Mouse (Mus musculus): ENCODE results near the gene Gm4131. TPM values are rescaled to one million over a fixed set of nuclear protein-coding genes. Genes with fewer than 3 reads are reported as not detected.
"Not testable (repeated sequence)": the region's sequence is repeated elsewhere in the genome, so short reads cannot be mapped to it uniquely, and the experiment has no call there.

Gm4131 gene
- not detected in 2 replicates for polyA plus RNA-seq (2014; fragmentation: Nextera tagmentation; extraction: Ambion mirVana)

DNA sequence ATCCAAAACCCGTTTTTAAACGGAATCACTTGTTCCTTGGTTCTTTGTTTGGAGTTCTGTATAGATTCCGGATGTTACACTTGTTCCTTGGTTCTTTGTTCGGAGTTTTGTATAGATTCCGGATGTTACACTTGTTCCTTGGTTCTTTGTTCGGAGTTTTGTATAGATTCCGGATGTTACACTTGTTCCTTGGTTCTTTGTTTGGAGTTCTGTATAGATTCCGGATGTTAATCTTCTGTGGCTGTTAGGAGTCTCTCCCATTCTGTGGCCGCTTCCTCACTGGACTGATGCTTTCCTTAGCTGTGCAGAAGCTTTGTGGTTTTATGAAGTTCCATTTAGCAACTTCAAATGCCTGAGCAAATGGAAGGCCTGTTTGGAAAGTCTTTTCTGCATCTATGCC lies at the start of gene Gm4131:
Gm4131 (minus strand) TSS at position 101 of the 400 bp plus-strand sequence.
- DNase-seq (ENCODE audit: low spot score); H3K4me2 ChIP-seq (ENCODE audit: low read depth, severe bottlenecking); H3K9ac ChIP-seq (ENCODE audit: low read length); H3K27me3 ChIP-seq (ENCODE audit: control insufficient read depth, insufficient read depth, low read length); H3K9me3 ChIP-seq (ENCODE audit: control insufficient read depth, low read length); H3K4me3 ChIP-seq (ENCODE audit: low read depth, low read length); ATAC-seq (ENCODE audit: insufficient number of reproducible peaks, low FRiP score, low TSS enrichment, low read depth); H3K27ac ChIP-seq (replicated peaks; ENCODE audit: low read depth, low read length); H3K36me3 ChIP-seq (ENCODE audit: control insufficient read depth, insufficient read depth, low read length); H3K4me1 ChIP-seq (ENCODE audit: control insufficient read depth, insufficient read depth, low read length): not testable (repeated sequence)
- WGBS, result 89% methylated on average over 9 of the region's 9 CpGs

DNA sequence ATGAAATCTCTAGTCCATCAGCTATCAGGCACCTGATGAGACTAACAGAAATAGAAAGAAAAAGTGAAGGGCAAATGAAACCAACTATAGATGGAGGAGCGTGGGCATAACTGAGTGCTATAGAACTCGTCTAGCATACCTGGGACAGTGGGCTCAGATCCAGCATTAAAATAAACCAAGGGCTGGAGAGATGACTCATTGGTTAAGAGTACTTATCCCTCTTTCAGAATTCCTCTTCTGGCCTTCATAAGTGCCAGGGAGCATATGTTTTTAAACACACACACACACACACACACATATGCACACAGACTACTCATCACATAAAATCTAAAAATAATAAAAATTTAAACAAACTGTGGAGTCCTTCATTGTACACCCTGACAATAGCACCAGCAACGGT lies 43.2 kb upstream of the Gm4131 start:
- Histone ChIP-seq H3K4me1 (ENCODE audit: control insufficient read depth, insufficient read depth, low read length) (no peaks in the 10 kb centered on the region), H3K4me3 (ENCODE audit: low read depth, low read length) (no peak overlapping the region), H3K9me3 (ENCODE audit: control insufficient read depth, low read length) (no peaks in the 10 kb centered on the region), H3K27ac (replicated peaks; ENCODE audit: low read depth, low read length) (no peak overlapping the region), H3K9ac (ENCODE audit: low read length) (no peak overlapping the region), H3K4me2 (ENCODE audit: low read depth, severe bottlenecking) (no peak overlapping the region), H3K36me3 (ENCODE audit: control insufficient read depth, insufficient read depth, low read length) (no peaks in the 10 kb centered on the region), H3K27me3 (ENCODE audit: control insufficient read depth, insufficient read depth, low read length) (no peaks in the 10 kb centered on the region)
- ATAC-seq (ENCODE audit: insufficient number of reproducible peaks, low FRiP score, low TSS enrichment, low read depth) (no peak), DNase-seq (ENCODE audit: low spot score) (no peak)
- WGBS, result 87% methylated on average over 3 of the region's 3 CpGs

DNA sequence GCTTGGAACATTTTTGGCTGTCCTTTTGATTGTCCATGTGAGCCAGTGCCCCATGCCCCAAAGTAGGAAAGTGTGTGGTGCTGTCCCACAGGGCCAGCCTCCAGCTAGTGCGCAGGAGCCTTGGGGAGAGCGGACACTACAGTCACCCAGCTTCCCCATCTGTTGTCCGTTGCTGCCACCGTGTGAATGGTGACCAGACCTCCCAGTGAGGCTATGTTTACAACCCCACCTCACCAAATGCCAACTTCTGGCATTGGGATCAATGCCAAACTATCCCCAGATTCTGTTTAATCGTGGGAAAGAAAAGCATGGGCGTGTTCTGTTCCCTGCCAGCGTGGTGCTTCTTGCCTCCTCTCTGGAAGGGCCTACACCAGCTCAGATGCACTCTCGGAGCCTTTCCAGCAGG lies 41.1 kb upstream of the Gm4131 start:
- no peak overlapping the region for H3K9ac ChIP-seq (ENCODE audit: low read length)
- no peak overlapping the region for H3K4me2 ChIP-seq (ENCODE audit: low read depth, severe bottlenecking)
- ATAC-seq (ENCODE audit: insufficient number of reproducible peaks, low FRiP score, low TSS enrichment, low read depth), result no peak
- no peak overlapping the region for H3K4me3 ChIP-seq (ENCODE audit: low read depth, low read length)
- H3K27me3 ChIP-seq (ENCODE audit: control insufficient read depth, insufficient read depth, low read length), result no peaks in the 10 kb centered on the region
- no peak overlapping the region for H3K27ac ChIP-seq (replicated peaks; ENCODE audit: low read depth, low read length)
- no peak for DNase-seq (ENCODE audit: low spot score)
- H3K36me3 ChIP-seq (ENCODE audit: control insufficient read depth, insufficient read depth, low read length), result no peaks in the 10 kb centered on the region
- H3K9me3 ChIP-seq (ENCODE audit: control insufficient read depth, low read length), result no peaks in the 10 kb centered on the region
- H3K4me1 ChIP-seq (ENCODE audit: control insufficient read depth, insufficient read depth, low read length), result no peaks in the 10 kb centered on the region
- 75% methylated on average over 8 of the region's 8 CpGs for WGBS

DNA sequence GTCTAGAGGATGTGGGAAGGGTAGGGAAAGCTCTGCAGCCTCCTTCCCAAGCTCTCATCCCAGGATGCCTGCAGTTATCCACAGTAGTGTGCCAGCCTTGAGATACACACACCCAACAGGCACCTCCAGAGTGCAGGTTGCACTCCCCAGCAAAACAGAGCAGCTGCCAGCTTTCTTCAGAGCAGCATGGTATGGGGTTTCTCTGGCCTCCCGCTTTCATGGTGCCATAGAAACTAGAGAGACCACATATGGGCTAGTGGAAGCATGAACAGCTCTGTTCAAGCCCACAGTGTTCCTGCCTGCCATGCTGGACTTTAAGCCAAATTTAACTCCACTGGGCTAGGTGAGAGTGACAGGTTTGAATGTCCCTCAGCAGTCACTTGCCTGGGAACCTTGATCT lies 36.1 kb upstream of the Gm4131 start:
- no peak overlapping the region for H3K4me2 ChIP-seq (ENCODE audit: low read depth, severe bottlenecking)
- H3K27ac ChIP-seq (replicated peaks; ENCODE audit: low read depth, low read length), result no peak overlapping the region
- ATAC-seq (ENCODE audit: insufficient number of reproducible peaks, low FRiP score, low TSS enrichment, low read depth), result no peak
- H3K9me3 ChIP-seq (ENCODE audit: control insufficient read depth, low read length), result no peaks in the 10 kb centered on the region
- WGBS, result 79% methylated on average over 1 of the region's 1 CpGs
- H3K4me1 ChIP-seq (ENCODE audit: control insufficient read depth, insufficient read depth, low read length), result peaks cover 5% of the 10 kb centered on the region; the same call in 1 of the 2 replicates
- H3K27me3 ChIP-seq (ENCODE audit: control insufficient read depth, insufficient read depth, low read length), result no peaks in the 10 kb centered on the region
- H3K36me3 ChIP-seq (ENCODE audit: control insufficient read depth, insufficient read depth, low read length), result no peaks in the 10 kb centered on the region
- no peak overlapping the region for H3K9ac ChIP-seq (ENCODE audit: low read length)
- H3K4me3 ChIP-seq (ENCODE audit: low read depth, low read length), result no peak overlapping the region
- DNase-seq (ENCODE audit: low spot score), result no peak

DNA sequence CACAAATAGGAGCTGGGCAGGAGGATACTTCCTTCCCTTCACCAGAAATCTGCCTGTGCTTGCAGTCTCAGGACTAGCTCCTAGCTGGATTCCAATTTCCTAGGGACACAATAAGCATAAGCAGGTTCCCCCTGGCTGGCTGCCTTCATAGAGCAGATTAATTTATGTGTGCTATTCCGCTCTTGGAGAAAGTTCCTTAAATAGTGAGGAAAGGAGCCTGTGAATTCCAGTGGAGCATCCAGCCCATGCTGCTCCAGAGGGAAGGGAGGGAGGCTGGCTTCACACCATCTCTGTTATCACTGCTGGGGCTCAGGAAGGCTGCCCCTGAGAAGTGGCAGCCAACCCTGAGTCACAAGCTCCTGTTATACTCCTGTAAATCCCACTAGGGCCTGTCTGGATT lies 35.5 kb upstream of the Gm4131 start:
- Histone ChIP-seq H3K36me3 (ENCODE audit: control insufficient read depth, insufficient read depth, low read length) (no peaks in the 10 kb centered on the region), H3K9me3 (ENCODE audit: control insufficient read depth, low read length) (no peaks in the 10 kb centered on the region), H3K9ac (ENCODE audit: low read length) (no peak overlapping the region), H3K4me3 (ENCODE audit: low read depth, low read length) (no peak overlapping the region), H3K27ac (replicated peaks; ENCODE audit: low read depth, low read length) (no peak overlapping the region), H3K4me2 (ENCODE audit: low read depth, severe bottlenecking) (no peak overlapping the region), H3K27me3 (ENCODE audit: control insufficient read depth, insufficient read depth, low read length) (no peaks in the 10 kb centered on the region), H3K4me1 (ENCODE audit: control insufficient read depth, insufficient read depth, low read length) (peaks cover 5% of the 10 kb centered on the region; the same call in 1 of the 2 replicates)
- ATAC-seq (ENCODE audit: insufficient number of reproducible peaks, low FRiP score, low TSS enrichment, low read depth) (no peak), DNase-seq (ENCODE audit: low spot score) (no peak)
- 74% methylated on average over 1 of the region's 1 CpGs for WGBS

DNA sequence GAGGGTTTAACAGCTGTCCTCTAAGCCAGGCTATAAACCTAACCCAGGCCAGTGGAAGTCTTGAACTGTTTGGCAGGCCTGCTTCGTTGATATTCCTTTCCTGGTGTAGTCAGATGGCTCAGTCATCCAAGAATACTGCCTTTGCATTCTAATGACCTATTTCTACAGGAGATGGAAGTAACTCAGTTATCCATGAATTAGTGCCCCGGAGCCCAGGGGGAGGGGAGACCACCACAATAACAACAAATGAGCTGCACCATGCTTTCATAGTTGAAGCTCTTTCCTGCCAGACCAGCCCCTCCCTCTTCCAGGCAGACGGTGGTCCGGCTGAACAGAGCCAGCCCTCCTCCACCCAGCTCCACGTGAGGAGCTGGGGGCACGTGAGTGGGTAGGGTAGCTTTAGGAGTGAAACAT lies 33.4 kb upstream of the Gm4131 start:
- no peak overlapping the region for H3K9ac ChIP-seq (ENCODE audit: low read length)
- peaks cover 5% of the 10 kb centered on the region; the same call in 1 of the 2 replicates for H3K4me1 ChIP-seq (ENCODE audit: control insufficient read depth, insufficient read depth, low read length)
- no peak overlapping the region for H3K4me2 ChIP-seq (ENCODE audit: low read depth, severe bottlenecking)
- H3K9me3 ChIP-seq (ENCODE audit: control insufficient read depth, low read length), result no peaks in the 10 kb centered on the region
- ATAC-seq (ENCODE audit: insufficient number of reproducible peaks, low FRiP score, low TSS enrichment, low read depth) (no peak), DNase-seq (ENCODE audit: low spot score) (no peak)
- WGBS, result 56% methylated on average over 6 of the region's 6 CpGs
- H3K4me3 ChIP-seq (ENCODE audit: low read depth, low read length), result no peak overlapping the region
- H3K27ac ChIP-seq (replicated peaks; ENCODE audit: low read depth, low read length), result no peak overlapping the region
- no peaks in the 10 kb centered on the region for H3K36me3 ChIP-seq (ENCODE audit: control insufficient read depth, insufficient read depth, low read length)
- H3K27me3 ChIP-seq (ENCODE audit: control insufficient read depth, insufficient read depth, low read length), result no peaks in the 10 kb centered on the region

DNA sequence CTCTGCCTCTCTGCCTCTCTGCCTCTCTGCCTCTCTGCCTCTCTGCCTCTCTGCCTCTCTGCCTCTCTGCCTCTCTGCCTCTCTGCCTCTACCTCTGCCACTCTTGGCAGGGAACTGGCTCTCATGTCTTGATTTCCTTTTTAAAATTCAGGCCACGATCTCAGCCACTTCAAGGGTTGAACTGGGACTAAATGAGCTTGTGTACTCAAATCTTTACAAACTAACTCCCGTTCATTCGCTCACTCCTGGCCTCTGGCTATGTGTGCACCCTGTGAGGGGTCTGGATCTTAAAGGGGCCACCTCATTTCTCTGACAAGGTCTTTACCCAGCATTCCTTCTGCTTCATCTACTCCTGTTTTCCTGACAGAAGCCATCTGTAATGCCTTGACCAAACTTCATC lies 18.6 kb upstream of the Gm4131 start:
- Histone ChIP-seq H3K9ac (ENCODE audit: low read length) (no peak overlapping the region), H3K27me3 (ENCODE audit: control insufficient read depth, insufficient read depth, low read length) (no peaks in the 10 kb centered on the region; the same call in 1 of the 2 replicates), H3K9me3 (ENCODE audit: control insufficient read depth, low read length) (no peaks in the 10 kb centered on the region), H3K27ac (replicated peaks; ENCODE audit: low read depth, low read length) (no peak overlapping the region), H3K4me1 (ENCODE audit: control insufficient read depth, insufficient read depth, low read length) (peaks cover 18% of the 10 kb centered on the region; the same call in 1 of the 2 replicates), H3K4me3 (ENCODE audit: low read depth, low read length) (no peak overlapping the region), H3K36me3 (ENCODE audit: control insufficient read depth, insufficient read depth, low read length) (no peaks in the 10 kb centered on the region), H3K4me2 (ENCODE audit: low read depth, severe bottlenecking) (no peak overlapping the region)
- DNase-seq (ENCODE audit: low spot score) (no peak), ATAC-seq (ENCODE audit: insufficient number of reproducible peaks, low FRiP score, low TSS enrichment, low read depth) (no peak)
- WGBS, result 39% methylated on average over 3 of the region's 3 CpGs

DNA sequence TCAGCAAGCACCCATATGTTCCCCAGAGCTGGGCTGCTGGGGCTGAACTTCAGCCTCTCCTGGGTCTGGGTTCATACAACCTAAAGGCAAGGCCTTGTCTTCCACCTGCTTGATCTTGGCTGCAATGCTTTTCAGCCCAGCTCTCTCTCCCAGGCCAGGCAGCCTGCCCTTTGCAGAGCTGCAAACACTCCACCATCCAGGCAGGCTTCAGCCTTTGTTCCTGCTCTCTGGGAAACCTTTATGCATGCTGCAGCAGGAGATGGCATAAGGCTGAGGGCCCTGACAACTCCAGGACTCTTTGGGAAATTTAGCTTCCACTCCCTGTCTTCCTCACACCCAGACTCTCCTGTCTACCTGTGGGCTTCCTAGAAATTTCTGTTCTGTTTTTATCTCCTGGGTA lies 17.9 kb upstream of the Gm4131 start:
- no peak overlapping the region for H3K4me2 ChIP-seq (ENCODE audit: low read depth, severe bottlenecking)
- H3K4me3 ChIP-seq (ENCODE audit: low read depth, low read length), result no peak overlapping the region
- H3K9ac ChIP-seq (ENCODE audit: low read length), result no peak overlapping the region
- peaks cover 18% of the 10 kb centered on the region; the same call in 1 of the 2 replicates for H3K4me1 ChIP-seq (ENCODE audit: control insufficient read depth, insufficient read depth, low read length)
- no peak for ATAC-seq (ENCODE audit: insufficient number of reproducible peaks, low FRiP score, low TSS enrichment, low read depth)
- H3K9me3 ChIP-seq (ENCODE audit: control insufficient read depth, low read length), result no peaks in the 10 kb centered on the region
- H3K27me3 ChIP-seq (ENCODE audit: control insufficient read depth, insufficient read depth, low read length), result no peaks in the 10 kb centered on the region; the same call in 1 of the 2 replicates
- DNase-seq (ENCODE audit: low spot score), result no peak
- no peaks in the 10 kb centered on the region for H3K36me3 ChIP-seq (ENCODE audit: control insufficient read depth, insufficient read depth, low read length)
- H3K27ac ChIP-seq (replicated peaks; ENCODE audit: low read depth, low read length), result no peak overlapping the region

DNA sequence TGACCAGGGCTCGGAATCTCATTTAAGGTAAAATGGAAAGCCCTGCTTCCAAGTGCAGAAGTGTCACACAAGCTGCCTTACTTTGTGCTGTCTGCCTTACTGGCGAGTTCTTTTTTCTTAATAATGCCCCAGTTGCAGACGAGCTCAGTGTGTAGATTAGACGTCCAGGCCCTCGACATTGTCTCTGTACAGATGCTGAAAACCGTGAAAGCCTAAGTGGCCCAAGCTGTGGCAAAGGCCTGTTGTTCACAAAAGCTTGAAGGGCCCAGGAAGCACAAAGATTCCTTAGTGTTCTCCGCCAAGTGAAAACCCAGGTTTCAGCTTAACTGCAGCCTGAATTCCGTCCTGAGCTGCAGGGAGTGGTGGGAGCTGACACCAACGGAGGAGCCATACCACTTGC lies 15.0 kb upstream of the Gm4131 start:
- H3K9me3 ChIP-seq (ENCODE audit: control insufficient read depth, low read length), result no peaks in the 10 kb centered on the region

More for the DNA sequence above, 15.0 kb upstream of the Gm4131 start:
- DNase-seq (ENCODE audit: low spot score) (no peak), ATAC-seq (ENCODE audit: insufficient number of reproducible peaks, low FRiP score, low TSS enrichment, low read depth) (no peak)
- WGBS, result 76% methylated on average over 9 of the region's 9 CpGs
- no peak overlapping the region for H3K9ac ChIP-seq (ENCODE audit: low read length)
- no peak overlapping the region for H3K4me3 ChIP-seq (ENCODE audit: low read depth, low read length)
- no peak overlapping the region for H3K4me2 ChIP-seq (ENCODE audit: low read depth, severe bottlenecking)
- H3K27me3 ChIP-seq (ENCODE audit: control insufficient read depth, insufficient read depth, low read length), result no peaks in the 10 kb centered on the region
- H3K36me3 ChIP-seq (ENCODE audit: control insufficient read depth, insufficient read depth, low read length), result no peaks in the 10 kb centered on the region
- no peak overlapping the region for H3K27ac ChIP-seq (replicated peaks; ENCODE audit: low read depth, low read length)
- H3K4me1 ChIP-seq (ENCODE audit: control insufficient read depth, insufficient read depth, low read length), result peaks cover 18% of the 10 kb centered on the region; the same call in 1 of the 2 replicates

All from limb, embryonic 11.5 days (tissue).